Mouse (Mus musculus): Measurements from ENCODE around the gene Ror1. TPM values are rescaled to one million over a fixed set of nuclear protein-coding genes. Genes with fewer than 3 reads are reported as not detected.

The Ror1 gene
- polyA plus RNA-seq, 1 experiment: not detected

DNA sequence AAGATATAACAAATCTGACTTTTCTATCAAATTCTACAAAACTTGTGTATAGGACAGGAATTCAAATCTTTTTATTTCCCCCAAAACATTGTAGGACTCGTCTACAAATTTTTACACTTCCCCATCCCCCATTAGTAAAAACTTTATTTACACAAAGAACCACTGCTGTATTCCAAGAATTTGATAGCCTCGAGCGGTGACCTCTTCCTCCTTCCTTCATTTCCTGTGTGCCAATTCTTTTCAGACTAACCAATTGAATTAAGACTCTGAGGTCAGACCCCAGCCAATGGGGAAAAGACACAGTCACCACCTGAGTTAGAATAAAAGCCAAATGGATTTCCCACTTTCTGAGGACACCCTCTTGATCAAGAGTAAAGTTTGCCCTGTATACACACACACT, 302.5 kb downstream of the Ror1 start:
- 73% methylated on average over 3 of the region's 3 CpGs for WGBS
- Histone ChIP-seq H3K4me3 (ENCODE audit: insufficient read depth, low read depth, low read length) (no peak overlapping the region), H3K4me1 (ENCODE audit: control insufficient read depth, insufficient read depth, low read length) (no peaks in the 10 kb centered on the region), H3K27ac (ENCODE audit: insufficient read depth, low read depth, low read length) (no peak overlapping the region)
- no peak for TF ChIP-seq POLR2A (IDR thresholded peaks at IDR 0.05; ENCODE audit: insufficient read depth, low read depth, low read length)
- TF ChIP-seq CTCF (IDR thresholded peaks at IDR 0.05; ENCODE audit: insufficient read depth, low read depth, low read length): no peak

- TF ChIP-seq POLR2A (IDR thresholded peaks at IDR 0.05; ENCODE audit: insufficient read depth, low read depth, low read length) (no peak), CTCF (IDR thresholded peaks at IDR 0.05; ENCODE audit: insufficient read depth, low read depth, low read length) (no peak)
- Histone ChIP-seq H3K4me3 (ENCODE audit: insufficient read depth, low read depth, low read length) (no peak overlapping the region), H3K27ac (ENCODE audit: insufficient read depth, low read depth, low read length) (no peak overlapping the region), H3K4me1 (ENCODE audit: control insufficient read depth, insufficient read depth, low read length) (no peaks in the 10 kb centered on the region)
- WGBS: 49% methylated on average over 3 of the region's 3 CpGs
Measured at GRCm38 (mm10) chr4:100401078-100401477, 305.5 kb downstream of the Ror1 start.

DNA sequence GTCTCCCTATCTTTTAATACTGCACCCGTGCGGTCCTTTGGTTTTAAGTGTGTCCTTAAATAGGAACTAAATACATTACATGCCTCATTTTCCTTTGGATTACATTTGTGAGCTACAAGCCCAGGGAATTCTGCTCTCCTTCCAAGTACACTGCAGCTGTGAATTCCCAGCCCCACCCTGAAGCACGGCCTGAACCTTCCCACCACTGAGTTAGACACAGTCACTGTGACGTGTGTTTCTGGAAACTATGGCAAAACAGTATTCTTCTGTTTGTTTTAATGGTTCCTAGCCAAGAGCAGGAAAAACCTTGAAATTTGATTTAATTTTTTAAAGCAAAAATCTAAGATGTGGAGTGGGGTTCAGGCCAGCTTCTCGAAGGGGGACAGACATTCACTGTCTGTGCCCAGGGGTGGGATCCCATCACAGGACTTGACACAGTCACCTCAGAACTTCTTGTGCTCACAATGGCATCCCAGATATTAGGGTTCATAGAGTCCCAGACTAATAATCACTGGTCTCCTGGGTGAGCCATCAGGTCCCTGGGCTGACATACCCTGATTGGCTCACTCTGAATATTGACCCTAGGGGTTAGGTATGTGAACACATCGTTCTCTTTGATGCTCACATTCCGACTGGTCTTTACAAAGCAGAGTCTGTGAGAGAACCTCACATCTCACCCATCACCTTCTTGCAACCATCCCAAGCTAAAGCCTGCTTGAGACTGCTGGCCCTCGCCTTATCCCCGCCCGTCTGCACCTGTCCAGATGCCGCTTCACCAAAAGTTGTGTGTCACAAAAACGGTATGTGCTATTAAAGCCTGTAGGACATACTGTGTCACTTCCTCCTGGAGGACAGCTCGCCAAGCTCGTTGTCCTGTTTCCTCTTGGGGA, 306.2 kb downstream of the Ror1 start:
- no peak for TF ChIP-seq POLR2A (IDR thresholded peaks at IDR 0.05; ENCODE audit: insufficient read depth, low read depth, low read length)
- no peak for TF ChIP-seq CTCF (IDR thresholded peaks at IDR 0.05; ENCODE audit: insufficient read depth, low read depth, low read length)
- no peaks in the 10 kb centered on the region for H3K4me1 ChIP-seq (ENCODE audit: control insufficient read depth, insufficient read depth, low read length)
- no peak overlapping the region for H3K4me3 ChIP-seq (ENCODE audit: insufficient read depth, low read depth, low read length)
- WGBS: 85% methylated on average over 14 of the region's 14 CpGs
- no peak overlapping the region for H3K27ac ChIP-seq (ENCODE audit: insufficient read depth, low read depth, low read length)

- WGBS: 19% methylated on average over 9 of the region's 9 CpGs
- Histone ChIP-seq H3K4me3 (ENCODE audit: insufficient read depth, low read depth, low read length) (no peak overlapping the region), H3K27ac (ENCODE audit: insufficient read depth, low read depth, low read length) (no peak overlapping the region), H3K4me1 (ENCODE audit: control insufficient read depth, insufficient read depth, low read length) (no peaks in the 10 kb centered on the region)
- TF ChIP-seq POLR2A (IDR thresholded peaks at IDR 0.05; ENCODE audit: insufficient read depth, low read depth, low read length) (no peak), CTCF (IDR thresholded peaks at IDR 0.05; ENCODE audit: insufficient read depth, low read depth, low read length) (no peak)
Measured at GRCm38 (mm10) chr4:100407261-100407874, 311.8 kb downstream of the Ror1 start.

DNA sequence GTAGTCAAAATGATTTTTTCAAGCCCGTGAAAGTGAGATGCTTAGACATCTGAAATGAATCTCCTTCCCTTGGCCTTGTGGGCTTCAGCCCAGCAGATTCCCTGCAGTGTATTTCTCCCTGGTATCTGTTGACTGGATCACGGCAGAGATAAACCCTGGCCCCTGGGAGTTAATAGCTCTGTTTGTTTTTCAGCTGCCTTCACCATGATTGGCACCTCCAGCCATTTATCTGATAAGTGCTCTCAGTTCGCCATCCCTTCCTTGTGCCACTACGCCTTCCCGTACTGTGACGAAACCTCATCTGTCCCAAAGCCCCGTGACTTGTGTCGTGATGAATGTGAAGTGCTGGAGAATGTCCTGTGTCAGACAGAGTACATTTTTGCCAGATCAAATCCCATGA, 313.9 kb downstream of the Ror1 start:
- no peaks in the 10 kb centered on the region for H3K4me1 ChIP-seq (ENCODE audit: control insufficient read depth, insufficient read depth, low read length)
- H3K27ac ChIP-seq (ENCODE audit: insufficient read depth, low read depth, low read length): no peak overlapping the region
- no peak for TF ChIP-seq POLR2A (IDR thresholded peaks at IDR 0.05; ENCODE audit: insufficient read depth, low read depth, low read length)
- no peak for TF ChIP-seq CTCF (IDR thresholded peaks at IDR 0.05; ENCODE audit: insufficient read depth, low read depth, low read length)
- H3K4me3 ChIP-seq (ENCODE audit: insufficient read depth, low read depth, low read length): no peak overlapping the region
- WGBS: 86% methylated on average over 8 of the region's 8 CpGs

DNA sequence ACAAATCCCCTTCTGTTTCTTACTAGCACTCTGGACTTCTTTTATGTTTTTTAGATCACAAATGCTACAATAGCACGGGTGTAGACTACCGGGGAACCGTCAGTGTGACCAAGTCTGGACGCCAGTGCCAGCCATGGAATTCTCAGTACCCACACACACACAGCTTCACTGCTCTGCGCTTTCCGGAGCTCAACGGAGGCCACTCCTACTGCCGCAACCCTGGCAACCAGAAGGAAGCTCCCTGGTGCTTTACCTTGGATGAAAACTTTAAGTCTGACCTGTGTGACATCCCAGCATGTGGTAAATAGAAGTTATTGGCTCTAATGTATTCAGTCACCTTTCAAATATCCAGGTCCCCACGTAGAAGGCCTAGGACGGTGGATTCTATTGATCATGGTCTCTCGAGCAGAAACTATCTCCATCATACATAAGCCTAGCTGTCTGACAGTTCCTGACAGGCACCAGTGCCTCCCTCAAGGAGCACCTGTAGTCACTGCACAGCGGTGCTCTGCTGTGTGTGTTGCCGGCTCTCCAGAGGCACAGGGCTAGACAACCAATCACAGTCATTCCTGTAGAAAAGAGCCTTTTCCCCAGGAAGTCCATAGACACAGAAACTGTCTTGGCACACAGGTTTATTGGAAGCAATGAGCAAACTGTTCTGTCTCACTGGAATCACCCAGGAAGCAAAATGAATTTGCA, 316.4 kb downstream of the Ror1 start:
- H3K27ac ChIP-seq (ENCODE audit: insufficient read depth, low read depth, low read length): no peak overlapping the region
- H3K4me1 ChIP-seq (ENCODE audit: control insufficient read depth, insufficient read depth, low read length): no peaks in the 10 kb centered on the region
- TF ChIP-seq POLR2A (IDR thresholded peaks at IDR 0.05; ENCODE audit: insufficient read depth, low read depth, low read length) (no peak), CTCF (IDR thresholded peaks at IDR 0.05; ENCODE audit: insufficient read depth, low read depth, low read length) (no peak)
- 43% methylated on average over 13 of the region's 13 CpGs for WGBS
- H3K4me3 ChIP-seq (ENCODE audit: insufficient read depth, low read depth, low read length): no peak overlapping the region

DNA sequence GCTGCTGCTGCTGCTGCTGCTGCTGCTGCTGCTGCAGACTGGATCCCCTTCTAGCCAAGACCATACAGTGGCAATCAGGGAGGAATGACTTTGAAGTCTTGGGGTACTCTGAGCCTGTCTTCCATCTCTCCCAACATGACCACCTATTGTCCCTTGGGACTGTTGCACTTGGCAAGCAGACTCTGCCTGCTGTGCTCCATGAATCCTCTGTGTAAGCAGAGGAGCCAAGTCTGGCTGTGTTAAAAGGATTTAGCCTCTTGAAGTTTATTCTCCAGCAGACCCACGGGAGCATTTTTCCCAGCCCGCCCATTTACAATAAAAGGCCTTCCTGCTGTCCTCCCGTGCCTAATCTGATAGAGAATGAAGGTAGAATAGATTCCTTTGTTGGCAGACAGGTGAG, 327.2 kb downstream of the Ror1 start:
- Histone ChIP-seq H3K4me3 (ENCODE audit: insufficient read depth, low read depth, low read length) (no peak overlapping the region), H3K27ac (ENCODE audit: insufficient read depth, low read depth, low read length) (no peak overlapping the region), H3K4me1 (ENCODE audit: control insufficient read depth, insufficient read depth, low read length) (no peaks in the 10 kb centered on the region)
- TF ChIP-seq CTCF (IDR thresholded peaks at IDR 0.05; ENCODE audit: insufficient read depth, low read depth, low read length): no peak
- WGBS: 16% methylated on average over 3 of the region's 3 CpGs

DNA sequence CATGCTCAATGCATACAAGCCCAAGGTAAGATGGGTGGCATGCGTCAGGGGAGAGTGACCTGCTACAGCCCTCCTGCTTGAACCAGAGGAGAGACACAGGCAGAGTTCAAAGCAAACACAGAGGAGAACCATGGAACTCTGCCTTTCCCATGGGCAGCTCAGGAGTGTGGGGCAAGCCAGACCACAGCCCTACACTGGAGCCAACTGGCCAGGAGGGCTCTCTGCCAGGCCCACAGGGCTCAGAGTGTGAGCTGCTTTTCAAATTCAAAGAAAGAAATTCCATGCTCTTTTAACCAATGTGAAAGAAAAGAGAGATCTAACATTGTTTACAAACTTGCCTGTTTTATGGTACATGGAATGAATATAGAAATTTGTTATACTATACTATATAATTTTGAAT, 330.5 kb downstream of the Ror1 start:
- H3K4me3 ChIP-seq (ENCODE audit: insufficient read depth, low read depth, low read length): no peak overlapping the region
- WGBS: 76% methylated on average over 1 of the region's 1 CpGs
- H3K27ac ChIP-seq (ENCODE audit: insufficient read depth, low read depth, low read length): no peak overlapping the region
- TF ChIP-seq CTCF (IDR thresholded peaks at IDR 0.05; ENCODE audit: insufficient read depth, low read depth, low read length): no peak
- no peak for TF ChIP-seq POLR2A (IDR thresholded peaks at IDR 0.05; ENCODE audit: insufficient read depth, low read depth, low read length)
- H3K4me1 ChIP-seq (ENCODE audit: control insufficient read depth, insufficient read depth, low read length): no peaks in the 10 kb centered on the region

GRCm38 (mm10) chr4:100429371-100429900, 333.8 kb downstream of the Ror1 start:
- H3K4me3 ChIP-seq (ENCODE audit: insufficient read depth, low read depth, low read length): no peak overlapping the region
- no peaks in the 10 kb centered on the region for H3K4me1 ChIP-seq (ENCODE audit: control insufficient read depth, insufficient read depth, low read length)
- 74% methylated on average over 2 of the region's 2 CpGs for WGBS
- no peak overlapping the region for H3K27ac ChIP-seq (ENCODE audit: insufficient read depth, low read depth, low read length)
- TF ChIP-seq POLR2A (IDR thresholded peaks at IDR 0.05; ENCODE audit: insufficient read depth, low read depth, low read length) (no peak), CTCF (IDR thresholded peaks at IDR 0.05; ENCODE audit: insufficient read depth, low read depth, low read length) (no peak)

All from olfactory bulb, adult 2 months (tissue).